In the genomic region with DNA sequence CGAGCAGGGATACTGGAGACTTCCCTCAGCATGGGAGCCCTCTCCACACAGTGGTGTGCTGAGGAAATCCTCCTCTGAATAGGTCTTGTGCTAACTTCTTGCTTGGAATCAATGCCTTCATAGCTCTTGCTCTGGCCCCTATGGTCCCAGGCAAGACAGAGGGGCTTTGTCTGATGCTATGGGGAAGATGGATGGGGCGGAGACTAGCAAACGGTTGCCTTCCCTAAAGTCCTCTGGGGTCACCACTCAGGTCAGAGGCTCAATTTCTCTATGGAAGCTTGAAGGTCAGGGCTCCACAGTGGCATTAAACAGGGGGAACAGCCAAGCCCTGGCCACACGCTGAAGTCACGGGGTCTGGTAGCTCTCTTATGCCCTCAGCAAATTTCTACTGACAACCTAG, we compare ENCODE assay signal across 22 mouse cellular contexts.
A peak's percentile ranks its signal among the peaks of the same experiment; 100 is the strongest.
DNase-seq lines count a peak whose midpoint lies in the region; ATAC-seq lines count a peak whose summit lies in the region.
"Had no signal": no experiment of that assay in that cellular context is flagged by ENCODE, and none has a peak within 500 bp of the region (broad histone marks: within the 10 kb centered on the region; RNA-seq: fewer than 3 reads in every experiment).

No protein-coding gene starts in this region.

- WGBS in hindbrain, embryonic 11.5 days, result 15% methylated on average over 5 of the region's 5 CpGs
- 23% methylated on average over 5 of the region's 5 CpGs for WGBS in hindbrain, embryonic 14.5 days
- WGBS in limb, embryonic 13.5 days, result 61% methylated on average over 5 of the region's 5 CpGs
- 78% methylated on average over 5 of the region's 5 CpGs for WGBS in liver, embryonic 11.5 days

- peak; percentile 25 for DNase-seq in hindbrain, embryonic 11.5 days (ENCODE audit: low spot score)
- DNase-seq in hindbrain, embryonic 14.5 days (ENCODE audit: low spot score), result no peak
- peak; percentile 76 for DNase-seq in embryo, embryonic 10.5 days (ENCODE audit: low spot score)
- peak; percentile 55 for DNase-seq in embryo, embryonic 9.5 days (ENCODE audit: extremely low spot score)
- no peak for DNase-seq in liver, embryonic 11.5 days (ENCODE audit: low spot score)
- DNase-seq in frontal cortex, postnatal 36 days (ENCODE audit: low spot score in 2 of 2), result no peak
- DNase-seq: adrenal gland, adult 2 months; cerebellum, adult 8-10 months; gastrocnemius, postnatal 10 days; heart, adult 11 months; heart, postnatal 36 days; kidney, adult 9 months; kidney, postnatal 36 days; lung, postnatal 10 days; retina, postnatal 1 day; thymus, adult 2 months had no signal

- no peaks in the 10 kb centered on the region for H3K9me3 ChIP-seq in hindbrain, embryonic 11.5 days (ENCODE audit: control insufficient read depth, low read length)
- H3K9me3 ChIP-seq in hindbrain, embryonic 14.5 days (ENCODE audit: control insufficient read depth, low read length), result no peaks in the 10 kb centered on the region
- H3K9me3 ChIP-seq in limb, embryonic 13.5 days, result no peaks in the 10 kb centered on the region
- no peaks in the 10 kb centered on the region for H3K9me3 ChIP-seq in liver, embryonic 11.5 days (ENCODE audit: control insufficient read depth, low read length)
- H3K9me3 ChIP-seq: heart, embryonic 13.5 days; stomach, embryonic 15.5 days had no signal

- no peaks in the 10 kb centered on the region for H3K36me3 ChIP-seq in hindbrain, embryonic 11.5 days (ENCODE audit: control insufficient read depth, insufficient read depth, low read length)
- H3K36me3 ChIP-seq in hindbrain, embryonic 14.5 days (replicated peaks; ENCODE audit: control insufficient read depth, insufficient read depth), result no peaks in the 10 kb centered on the region
- H3K36me3 ChIP-seq in limb, embryonic 13.5 days, result no peaks in the 10 kb centered on the region
- no peaks in the 10 kb centered on the region for H3K36me3 ChIP-seq in liver, embryonic 11.5 days (ENCODE audit: control insufficient read depth, insufficient read depth, low read length)
- H3K36me3 ChIP-seq: heart, embryonic 13.5 days; stomach, embryonic 15.5 days had no signal

- H3K27ac ChIP-seq in hindbrain, embryonic 11.5 days (ENCODE audit: low read depth, low read length), result peak overlapping the region; percentile 51; the same call in 1 of the 2 replicates
- no peak overlapping the region for H3K27ac ChIP-seq in hindbrain, embryonic 14.5 days
- no peak overlapping the region for H3K27ac ChIP-seq in limb, embryonic 13.5 days
- no peak overlapping the region for H3K27ac ChIP-seq in liver, embryonic 11.5 days (ENCODE audit: low read depth, low read length)
- H3K27ac ChIP-seq: heart, embryonic 13.5 days; liver, embryonic 14.5 days; stomach, embryonic 15.5 days had no signal

- no peak overlapping the region for H3K4me2 ChIP-seq in hindbrain, embryonic 11.5 days (replicated peaks; ENCODE audit: low read depth, low read length)
- no peak overlapping the region for H3K4me2 ChIP-seq in hindbrain, embryonic 14.5 days (replicated peaks)
- H3K4me2 ChIP-seq in limb, embryonic 13.5 days (replicated peaks), result no peak overlapping the region
- H3K4me2 ChIP-seq in liver, embryonic 11.5 days, result no peak overlapping the region
- H3K4me2 ChIP-seq: heart, embryonic 13.5 days; stomach, embryonic 15.5 days had no signal

- no peak overlapping the region for H3K9ac ChIP-seq in hindbrain, embryonic 11.5 days (ENCODE audit: low read depth, low read length)
- H3K9ac ChIP-seq in hindbrain, embryonic 14.5 days, result no peak overlapping the region
- no peak overlapping the region for H3K9ac ChIP-seq in limb, embryonic 13.5 days
- H3K9ac ChIP-seq in liver, embryonic 11.5 days (ENCODE audit: low read depth, low read length), result no peak overlapping the region
- H3K9ac ChIP-seq: heart, embryonic 13.5 days; liver, embryonic 14.5 days; stomach, embryonic 15.5 days had no signal

- H3K27me3 ChIP-seq in hindbrain, embryonic 11.5 days (ENCODE audit: control insufficient read depth, insufficient read depth, low read length), result no peaks in the 10 kb centered on the region
- H3K27me3 ChIP-seq in hindbrain, embryonic 14.5 days (ENCODE audit: control insufficient read depth, insufficient read depth, low read length), result no peaks in the 10 kb centered on the region
- H3K27me3 ChIP-seq in limb, embryonic 13.5 days, result no peaks in the 10 kb centered on the region
- no peaks in the 10 kb centered on the region; the same call in 1 of the 2 replicates for H3K27me3 ChIP-seq in liver, embryonic 11.5 days (replicated peaks; ENCODE audit: control insufficient read depth, insufficient read depth, low read length)
- H3K27me3 ChIP-seq: heart, embryonic 13.5 days; stomach, embryonic 15.5 days had no signal

- no peak for ATAC-seq in hindbrain, embryonic 11.5 days (ENCODE audit: low FRiP score)
- no peak for ATAC-seq in hindbrain, embryonic 14.5 days (ENCODE audit: low FRiP score)
- 0 out of 2 replicates have a peak, but pooled peaks have one; percentile 12 for ATAC-seq in limb, embryonic 13.5 days (ENCODE audit: low FRiP score, low read depth)
- ATAC-seq in liver, embryonic 11.5 days (replicated peaks; ENCODE audit: low FRiP score), result no peak
- ATAC-seq: inflammation-experienced regulatory T-cells, adult 6 months; midbrain, embryonic 16.5 days had no signal

- peaks cover 12% of the 10 kb centered on the region; the same call in 1 of the 2 replicates for H3K4me1 ChIP-seq in hindbrain, embryonic 11.5 days (replicated peaks; ENCODE audit: control insufficient read depth, insufficient read depth, low read length)
- H3K4me1 ChIP-seq in hindbrain, embryonic 14.5 days (replicated peaks; ENCODE audit: control insufficient read depth, insufficient read depth, low read length), result peaks cover 26% of the 10 kb centered on the region
- peaks cover 41% of the 10 kb centered on the region for H3K4me1 ChIP-seq in limb, embryonic 13.5 days
- H3K4me1 ChIP-seq in liver, embryonic 11.5 days (replicated peaks; ENCODE audit: control insufficient read depth, insufficient read depth, low read length), result 0 out of 2 replicates have a peak, but pooled peaks cover 5% of the 10 kb centered on the region

- H3K4me3 ChIP-seq in hindbrain, embryonic 11.5 days (ENCODE audit: low read depth, low read length), result no peak overlapping the region
- no peak overlapping the region for H3K4me3 ChIP-seq in hindbrain, embryonic 14.5 days (replicated peaks; ENCODE audit: low read length)
- no peak overlapping the region for H3K4me3 ChIP-seq in limb, embryonic 13.5 days
- no peak overlapping the region for H3K4me3 ChIP-seq in liver, embryonic 11.5 days (ENCODE audit: low read depth, low read length)
- H3K4me3 ChIP-seq: heart, embryonic 13.5 days; stomach, embryonic 15.5 days had no signal

Comparison
In these comparisons a context has a peak if more than half of its experiments do, and no peak if none do; other contexts are left out.
1. DNase-seq: peak in hindbrain, embryonic 11.5 days (single experiment), embryo, embryonic 10.5 days (single experiment) and embryo, embryonic 9.5 days (single experiment); none in hindbrain, embryonic 14.5 days (single experiment), liver, embryonic 11.5 days (single experiment) and frontal cortex, postnatal 36 days (0 of 2).